Mouse (Mus musculus) ES-E14 (cell line): ENCODE measurements around the gene Gm13539.

Experiments
- CHD2 ChIP-seq: IDR thresholded peaks from 2 replicates; pipeline ENCODE4 v1.6.1; 2014; ENCODE audit warnings: mild to moderate bottlenecking, low read depth, low read length, inconsistent platforms
- HCFC1 ChIP-seq: IDR thresholded peaks from 2 replicates; pipeline ENCODE4 v1.6.1; 2012; ENCODE audit warnings: low read length, inconsistent platforms, borderline replicate concordance; ENCODE audit not compliant: insufficient read depth
- ZC3H11A ChIP-seq: IDR thresholded peaks from 2 replicates; pipeline ENCODE4 v1.6.1; 2012; ENCODE audit warnings: low read depth, mild to moderate bottlenecking, inconsistent platforms, low read length, borderline replicate concordance

DNA sequence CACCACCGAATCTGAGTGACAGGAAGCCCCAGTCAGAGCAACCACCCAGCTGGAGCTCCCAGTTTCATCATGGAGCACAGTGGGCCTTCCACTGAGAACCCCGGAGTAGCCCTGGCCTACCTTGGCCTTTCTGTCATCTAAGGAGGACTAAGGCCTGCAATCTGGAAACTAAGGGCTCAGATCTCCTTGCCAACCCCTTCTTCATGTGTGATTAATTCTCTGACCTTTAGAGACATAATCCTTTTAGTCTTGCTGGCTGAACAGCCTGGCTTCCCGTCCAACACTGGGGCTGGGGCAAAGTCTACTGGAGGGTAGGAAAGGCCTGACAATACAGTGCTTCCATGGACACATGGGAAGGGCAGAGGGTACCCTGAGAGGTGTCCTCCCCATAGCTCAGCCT lies 6.1 kb upstream of the Gm13539 start:
- no peak for TF ChIP-seq HCFC1
- TF ChIP-seq CHD2 = no peak
- no peak for TF ChIP-seq ZC3H11A
